Mouse (Mus musculus): ENCODE data around the gene Chkb. TPM values are rescaled to one million over a fixed set of nuclear protein-coding genes. Genes with fewer than 3 reads are reported as not detected.

The Chkb gene
- polyA plus RNA-seq, 1 experiment = not detected

DNA sequence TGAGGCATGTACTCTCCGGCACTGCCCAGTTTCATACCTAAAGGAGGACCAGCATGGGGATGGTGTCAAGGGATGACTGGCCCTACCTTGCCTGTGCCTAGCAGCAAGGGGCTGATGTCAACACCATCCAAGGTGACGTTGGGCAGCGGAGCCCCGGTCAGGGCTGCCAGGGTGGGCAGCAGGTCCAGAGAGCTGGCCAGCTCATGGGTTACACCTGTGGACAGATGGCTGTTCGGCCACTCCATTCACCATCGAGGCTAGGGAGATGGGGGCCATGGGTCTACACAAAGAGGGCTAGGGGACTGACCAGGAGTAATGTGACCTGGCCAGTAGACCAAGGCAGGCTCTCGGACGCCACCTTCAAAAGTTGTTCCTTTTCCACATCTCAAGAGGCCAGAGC lies 44.2 kb upstream of the Chkb start:
- Histone ChIP-seq H3K27ac (ENCODE audit: insufficient read depth, low read depth, low read length) (no peak overlapping the region), H3K4me1 (ENCODE audit: control insufficient read depth, insufficient read depth, low read length) (peaks cover 21% of the 10 kb centered on the region), H3K4me3 (ENCODE audit: insufficient read depth, low read depth, low read length) (no peak overlapping the region)
- TF ChIP-seq CTCF (IDR thresholded peaks at IDR 0.05; ENCODE audit: insufficient read depth, low read depth, low read length) (no peak), POLR2A (IDR thresholded peaks at IDR 0.05; ENCODE audit: insufficient read depth, low read depth, low read length) (no peak)
- WGBS = 96% methylated on average over 8 of the region's 8 CpGs

DNA sequence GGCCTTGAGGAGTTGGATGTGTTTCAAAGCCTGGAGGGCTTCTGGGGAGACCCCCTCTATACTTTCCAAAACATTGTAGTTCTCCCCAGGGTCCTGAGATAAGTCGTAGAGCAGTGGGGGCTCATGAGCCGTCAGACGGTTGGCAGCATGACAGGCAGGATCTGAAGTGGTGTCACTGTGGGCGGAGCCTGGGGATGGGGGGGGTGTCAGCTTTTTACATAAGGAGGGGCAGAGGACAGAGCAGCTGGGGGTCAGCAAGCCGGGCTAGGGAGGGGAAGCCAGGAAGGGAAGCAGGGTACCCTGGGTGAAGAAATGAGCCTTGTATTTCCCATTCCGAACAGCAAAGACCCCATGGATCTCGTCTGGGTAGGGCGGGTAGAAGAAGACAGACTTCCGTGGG lies 43.7 kb upstream of the Chkb start:
- Histone ChIP-seq H3K27ac (ENCODE audit: insufficient read depth, low read depth, low read length) (no peak overlapping the region), H3K4me1 (ENCODE audit: control insufficient read depth, insufficient read depth, low read length) (peaks cover 21% of the 10 kb centered on the region), H3K4me3 (ENCODE audit: insufficient read depth, low read depth, low read length) (no peak overlapping the region)
- WGBS = 84% methylated on average over 9 of the region's 9 CpGs
- TF ChIP-seq POLR2A (IDR thresholded peaks at IDR 0.05; ENCODE audit: insufficient read depth, low read depth, low read length) = no peak

DNA sequence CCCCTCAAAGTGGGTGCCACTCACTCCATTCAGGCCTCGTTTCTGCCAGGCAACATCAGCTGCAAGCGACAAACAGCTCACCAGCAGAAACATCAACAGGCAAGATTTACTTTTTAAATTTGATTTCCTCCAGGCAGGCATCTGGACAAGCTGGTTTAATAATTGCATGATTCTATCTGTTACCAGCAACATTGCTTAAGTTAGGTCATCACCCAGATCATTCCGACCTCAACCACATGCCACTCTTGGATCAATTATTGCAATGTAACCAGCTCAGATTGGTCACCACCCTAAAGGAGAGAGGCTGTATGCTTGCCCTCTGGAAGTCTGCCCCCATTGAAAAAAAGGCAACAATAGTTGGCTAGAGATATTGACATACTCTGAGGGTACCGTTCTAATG lies 41.8 kb upstream of the Chkb start:
- Histone ChIP-seq H3K27ac (ENCODE audit: insufficient read depth, low read depth, low read length) (no peak overlapping the region), H3K4me3 (ENCODE audit: insufficient read depth, low read depth, low read length) (no peak overlapping the region), H3K4me1 (ENCODE audit: control insufficient read depth, insufficient read depth, low read length) (peaks cover 18% of the 10 kb centered on the region)
- WGBS = 83% methylated on average over 4 of the region's 4 CpGs
- no peak for TF ChIP-seq CTCF (IDR thresholded peaks at IDR 0.05; ENCODE audit: insufficient read depth, low read depth, low read length)
- TF ChIP-seq POLR2A (IDR thresholded peaks at IDR 0.05; ENCODE audit: insufficient read depth, low read depth, low read length) = no peak

DNA sequence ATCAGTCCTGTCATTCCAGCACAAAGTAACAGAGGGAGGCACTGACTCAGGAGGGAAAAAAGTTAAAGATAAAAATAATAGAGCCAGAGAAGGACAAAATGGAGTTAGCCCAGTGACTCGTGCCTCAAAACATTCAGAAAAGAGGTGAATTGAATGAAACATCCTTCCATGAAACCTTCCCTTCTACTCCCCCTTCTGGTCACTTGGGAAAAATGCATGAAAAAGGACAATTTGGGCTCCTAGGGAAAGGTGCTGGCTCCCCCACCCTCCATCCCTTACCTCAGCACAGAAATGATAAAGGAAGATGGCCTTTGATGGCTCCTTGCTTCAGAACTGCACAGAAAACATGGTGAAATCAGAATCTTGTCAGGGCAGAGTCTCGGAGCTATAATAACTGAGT lies 38.9 kb upstream of the Chkb start:
- 27% methylated on average over 2 of the region's 2 CpGs for WGBS
- Histone ChIP-seq H3K4me3 (ENCODE audit: insufficient read depth, low read depth, low read length) (no peak overlapping the region), H3K27ac (ENCODE audit: insufficient read depth, low read depth, low read length) (no peak overlapping the region), H3K4me1 (ENCODE audit: control insufficient read depth, insufficient read depth, low read length) (no peaks in the 10 kb centered on the region)
- TF ChIP-seq CTCF (IDR thresholded peaks at IDR 0.05; ENCODE audit: insufficient read depth, low read depth, low read length) = no peak
- TF ChIP-seq POLR2A (IDR thresholded peaks at IDR 0.05; ENCODE audit: insufficient read depth, low read depth, low read length) = no peak

DNA sequence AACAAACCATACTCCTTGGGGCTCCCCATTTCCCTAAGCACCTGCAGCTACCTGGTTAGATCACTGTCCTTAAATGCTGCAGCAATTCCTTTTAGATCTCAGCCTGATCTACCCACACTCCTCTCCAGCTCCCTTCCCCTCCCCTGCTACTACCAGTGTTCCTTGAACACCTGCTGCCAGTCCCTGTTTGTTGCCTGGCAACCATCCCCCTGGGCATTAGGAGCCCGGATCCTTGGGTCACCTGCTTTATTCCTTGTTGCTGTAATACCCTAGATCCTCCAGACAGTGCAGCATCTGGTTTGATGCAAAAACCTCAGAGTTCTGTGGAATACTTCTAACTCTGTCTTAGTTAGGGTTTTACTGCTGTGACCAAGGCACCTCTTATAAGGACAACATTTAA lies 35.3 kb upstream of the Chkb start:
- no peaks in the 10 kb centered on the region; the same call in 1 of the 2 replicates for H3K4me1 ChIP-seq (ENCODE audit: control insufficient read depth, insufficient read depth, low read length)
- no peak for TF ChIP-seq POLR2A (IDR thresholded peaks at IDR 0.05; ENCODE audit: insufficient read depth, low read depth, low read length)
- TF ChIP-seq CTCF (IDR thresholded peaks at IDR 0.05; ENCODE audit: insufficient read depth, low read depth, low read length) = no peak
- H3K4me3 ChIP-seq (ENCODE audit: insufficient read depth, low read depth, low read length) = no peak overlapping the region
- H3K27ac ChIP-seq (ENCODE audit: insufficient read depth, low read depth, low read length) = no peak overlapping the region
- 6% methylated on average over 1 of the region's 1 CpGs for WGBS

DNA sequence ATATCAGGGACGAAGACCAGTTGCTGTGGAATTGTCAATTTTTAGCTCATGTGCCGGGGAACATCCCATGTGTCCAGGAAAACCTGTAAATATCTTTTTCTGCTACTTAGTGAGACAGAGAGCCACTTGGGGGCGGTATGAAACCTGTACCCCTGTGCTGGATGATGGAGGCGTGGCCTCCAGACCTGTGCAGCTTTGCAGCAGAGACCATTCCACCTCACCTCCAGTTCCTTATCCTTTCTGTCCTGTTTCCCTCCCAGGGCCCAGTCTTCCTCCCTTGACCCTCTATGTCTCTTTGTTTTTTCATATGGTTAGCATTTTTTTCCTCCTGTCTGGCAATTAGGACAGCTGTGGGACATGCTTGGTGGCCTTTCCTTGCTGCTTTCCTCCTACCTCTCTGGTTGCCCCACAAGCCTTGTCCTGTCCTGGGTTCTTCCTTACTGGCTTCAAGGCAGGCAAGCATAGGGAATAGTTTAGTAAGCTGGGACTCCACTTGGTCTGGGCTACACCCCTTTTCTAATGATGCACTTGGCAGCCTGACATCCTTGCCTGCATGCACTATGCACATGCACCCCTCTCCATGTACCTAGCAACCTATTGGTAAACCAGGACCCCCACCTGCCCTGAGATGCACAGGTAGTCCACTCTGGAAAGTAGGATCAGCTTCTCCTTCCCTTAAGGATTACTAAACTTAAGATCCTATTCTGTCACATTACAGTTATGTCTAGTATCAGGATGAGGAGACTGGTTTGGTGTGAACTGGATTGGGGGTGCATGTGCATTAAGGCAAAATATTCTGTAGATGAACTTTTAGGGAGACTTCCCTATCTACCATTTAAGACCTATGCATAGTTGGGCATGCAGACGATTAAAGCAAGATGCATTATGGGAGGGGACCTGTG lies 33.9 kb upstream of the Chkb start:
- H3K4me3 ChIP-seq (ENCODE audit: insufficient read depth, low read depth, low read length) = no peak overlapping the region
- WGBS = 66% methylated on average over 5 of the region's 5 CpGs
- peaks cover 10% of the 10 kb centered on the region for H3K4me1 ChIP-seq (ENCODE audit: control insufficient read depth, insufficient read depth, low read length)
- H3K27ac ChIP-seq (ENCODE audit: insufficient read depth, low read depth, low read length) = no peak overlapping the region
- TF ChIP-seq POLR2A (IDR thresholded peaks at IDR 0.05; ENCODE audit: insufficient read depth, low read depth, low read length) (no peak), CTCF (IDR thresholded peaks at IDR 0.05; ENCODE audit: insufficient read depth, low read depth, low read length) (no peak)

DNA sequence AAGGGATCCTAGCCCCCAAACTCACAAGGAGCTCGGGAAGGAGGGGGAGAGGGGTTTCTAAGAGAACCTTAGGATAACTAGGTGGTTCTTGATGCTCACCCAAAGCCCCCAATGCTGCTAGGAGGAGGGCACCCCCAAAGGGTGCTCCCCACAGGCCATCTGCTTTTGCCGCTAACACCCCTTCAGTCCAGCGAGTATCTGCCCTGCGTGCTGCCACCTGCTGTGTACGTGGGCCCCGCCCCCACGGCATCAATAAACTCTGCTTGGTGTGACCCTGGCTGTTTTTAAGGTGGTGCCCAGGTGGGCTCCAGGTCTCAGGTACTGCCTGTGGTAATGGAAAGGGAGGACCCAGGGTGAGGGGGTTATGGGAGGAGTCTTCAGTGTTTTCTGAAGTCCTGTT lies 32.5 kb upstream of the Chkb start:
- H3K4me3 ChIP-seq (ENCODE audit: insufficient read depth, low read depth, low read length) = no peak overlapping the region
- WGBS = 87% methylated on average over 7 of the region's 7 CpGs
- peaks cover 21% of the 10 kb centered on the region for H3K4me1 ChIP-seq (ENCODE audit: control insufficient read depth, insufficient read depth, low read length)
- no peak overlapping the region for H3K27ac ChIP-seq (ENCODE audit: insufficient read depth, low read depth, low read length)
- TF ChIP-seq CTCF (IDR thresholded peaks at IDR 0.05; ENCODE audit: insufficient read depth, low read depth, low read length) = no peak
- no peak for TF ChIP-seq POLR2A (IDR thresholded peaks at IDR 0.05; ENCODE audit: insufficient read depth, low read depth, low read length)

DNA sequence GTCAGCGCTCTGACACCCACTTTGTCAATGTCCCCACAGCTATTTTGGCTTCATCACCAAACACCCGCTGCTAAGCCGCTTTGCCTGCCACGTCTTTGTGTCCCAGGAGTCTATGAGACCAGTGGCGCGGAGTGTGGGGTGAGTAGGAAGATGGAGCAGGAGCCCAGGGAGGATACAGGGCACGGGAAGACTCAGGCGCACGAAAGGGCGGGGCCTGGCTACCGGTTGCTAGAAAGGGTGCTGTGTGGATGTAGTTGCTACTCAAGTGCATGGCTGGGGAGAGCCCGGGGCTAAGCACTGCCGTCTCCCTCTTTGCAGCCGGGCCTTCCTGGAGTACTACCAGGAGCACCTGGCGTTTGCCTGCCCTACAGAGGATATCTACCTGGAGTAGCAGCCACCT lies 31.6 kb upstream of the Chkb start:
- Histone ChIP-seq H3K27ac (ENCODE audit: insufficient read depth, low read depth, low read length) (no peak overlapping the region), H3K4me3 (ENCODE audit: insufficient read depth, low read depth, low read length) (no peak overlapping the region), H3K4me1 (ENCODE audit: control insufficient read depth, insufficient read depth, low read length) (peaks cover 28% of the 10 kb centered on the region)
- no peak for TF ChIP-seq POLR2A (IDR thresholded peaks at IDR 0.05; ENCODE audit: insufficient read depth, low read depth, low read length)
- no peak for TF ChIP-seq CTCF (IDR thresholded peaks at IDR 0.05; ENCODE audit: insufficient read depth, low read depth, low read length)
- WGBS = 79% methylated on average over 15 of the region's 15 CpGs

DNA sequence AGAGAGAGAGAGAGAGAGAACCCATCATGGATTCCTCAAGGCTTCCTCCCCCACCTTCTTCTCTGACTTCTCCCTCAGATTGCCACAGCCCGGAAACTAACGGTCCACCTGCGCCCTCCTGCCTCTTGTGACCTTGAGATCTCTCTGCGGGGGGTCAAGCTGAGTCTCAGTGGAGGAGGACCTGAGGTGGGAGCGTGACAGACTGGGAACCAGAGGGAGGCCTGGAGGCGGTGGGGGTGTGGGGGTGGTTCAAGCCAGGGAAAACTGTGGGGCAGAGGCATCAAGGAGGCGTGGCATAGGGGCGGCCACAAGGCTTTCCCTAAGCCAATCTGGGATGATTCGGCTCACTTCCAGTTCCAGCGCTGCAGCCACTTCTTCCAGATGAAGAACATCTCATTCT lies 30.6 kb upstream of the Chkb start:
- TF ChIP-seq POLR2A (IDR thresholded peaks at IDR 0.05; ENCODE audit: insufficient read depth, low read depth, low read length) = no peak
- Histone ChIP-seq H3K4me3 (ENCODE audit: insufficient read depth, low read depth, low read length) (no peak overlapping the region), H3K27ac (ENCODE audit: insufficient read depth, low read depth, low read length) (no peak overlapping the region), H3K4me1 (ENCODE audit: control insufficient read depth, insufficient read depth, low read length) (peaks cover 33% of the 10 kb centered on the region)
- 74% methylated on average over 9 of the region's 10 CpGs for WGBS

Measured in olfactory bulb, adult 2 months (tissue).